Mouse (Mus musculus): ENCODE measurements around the gene F13a1. TPM values are rescaled to one million over a fixed set of nuclear protein-coding genes. Genes with fewer than 3 reads are reported as not detected.

Gene F13a1
- total RNA-seq (2021), result 1 to 10 TPM; 1.5 to 3.6 TPM

GRCm38 (mm10) chr13:37050126-37050525 is at the start of gene F13a1:
Gene F13a1, minus strand, starts transcription at chr13:37050244.
- no peak for DNase-seq

- no peak for DNase-seq
Measured at GRCm38 (mm10) chr13:37091620-37092019, 41.6 kb upstream of the F13a1 start.

GRCm38 (mm10) chr13:37089104-37089503 is 39.1 kb upstream of the F13a1 start:
- no peak for DNase-seq

GRCm38 (mm10) chr13:37081506-37082241 is 31.6 kb upstream of the F13a1 start:
- peak; percentile 20 to 31 for DNase-seq

GRCm38 (mm10) chr13:37071390-37071789 is 21.3 kb upstream of the F13a1 start:
- DNase-seq, result no peak

GRCm38 (mm10) chr13:37070824-37071223 is 20.8 kb upstream of the F13a1 start:
- DNase-seq, result no peak

- DNase-seq, result no peak
Measured at GRCm38 (mm10) chr13:37060810-37061209, 10.8 kb upstream of the F13a1 start.

GRCm38 (mm10) chr13:37056662-37057061 is 6.6 kb upstream of the F13a1 start:
- no peak for DNase-seq

GRCm38 (mm10) chr13:37049631-37050030 is 413 bp downstream of the F13a1 start:
- DNase-seq, result no peak

- no peak for DNase-seq
Measured at GRCm38 (mm10) chr13:37049018-37049417, 1.0 kb downstream of the F13a1 start.

GRCm38 (mm10) chr13:37045005-37045404 is 5.0 kb downstream of the F13a1 start:
- no peak for DNase-seq

- no peak for DNase-seq
Measured at GRCm38 (mm10) chr13:37034745-37035144, 15.3 kb downstream of the F13a1 start.

GRCm38 (mm10) chr13:37025996-37026579 is 24.0 kb downstream of the F13a1 start:
- DNase-seq, result no peak

- no peak for DNase-seq
Measured at GRCm38 (mm10) chr13:37021575-37021974, 28.5 kb downstream of the F13a1 start.

GRCm38 (mm10) chr13:37010771-37011170 is 39.3 kb downstream of the F13a1 start:
- DNase-seq, result no peak

- DNase-seq, result no peak
Measured at GRCm38 (mm10) chr13:37006224-37006623, 43.8 kb downstream of the F13a1 start.

- no peak for DNase-seq
Measured at GRCm38 (mm10) chr13:36999210-36999705, 50.8 kb downstream of the F13a1 start.

- DNase-seq, result no peak
Measured at GRCm38 (mm10) chr13:36993593-36993992, 56.5 kb downstream of the F13a1 start.

GRCm38 (mm10) chr13:36988392-36988791 is 61.7 kb downstream of the F13a1 start:
- DNase-seq, result no peak

- no peak for DNase-seq
Measured at GRCm38 (mm10) chr13:36973016-36973415, 77.0 kb downstream of the F13a1 start.

- DNase-seq, result no peak
Measured at GRCm38 (mm10) chr13:36972226-36972625, 77.8 kb downstream of the F13a1 start.

GRCm38 (mm10) chr13:36962926-36963325 is 87.1 kb downstream of the F13a1 start:
- no peak for DNase-seq

- peak; percentile 18 to 40 for DNase-seq
Measured at GRCm38 (mm10) chr13:36958996-36959395, 91.0 kb downstream of the F13a1 start.

GRCm38 (mm10) chr13:36954937-36955336 is 95.1 kb downstream of the F13a1 start:
- no peak for DNase-seq

All from layer of hippocampus, postnatal 36 days (tissue).